Mouse (Mus musculus) forebrain, embryonic 14.5 days (tissue): ENCODE results near the gene Dync1li1. TPM values are rescaled to one million over a fixed set of nuclear protein-coding genes. Genes with fewer than 3 reads are reported as not detected.

ENCODE experiments used
- ATAC-seq: fragments of 200-750 bp; cut with Nextera tagmentation; 2 replicates; pipeline ENCODE4 v1.8.0; 2017; ENCODE audit warnings: mild to moderate bottlenecking, moderate library complexity
- DNase-seq: peaks from one replicate; pipeline ENCODE4 v3.0.0-alpha.2; 2015; ENCODE audit warnings: low spot score
- H3K27ac ChIP-seq: fragments of 300-500 bp; sonication (generic); 2 replicates; pipeline ENCODE4 v1.5.1; 2014; ENCODE audit warnings: low read depth, mild to moderate bottlenecking, control low read depth, low read length, moderate library complexity
- H3K27me3 ChIP-seq: fragments of 300-500 bp; sonication (generic); replicated peaks from 2 replicates; pipeline ENCODE4 v1.6.1; 2014; ENCODE audit warnings: low read length, control low read depth, mixed read lengths; ENCODE audit not compliant: control insufficient read depth, insufficient read depth
- H3K36me3 ChIP-seq: fragments of 300-500 bp; sonication (generic); 2 replicates; pipeline ENCODE4 v1.6.1; 2014; ENCODE audit warnings: low read length, control low read depth; ENCODE audit not compliant: control insufficient read depth, insufficient read depth
- H3K4me1 ChIP-seq: fragments of 300-500 bp; sonication (generic); 2 replicates; pipeline ENCODE4 v1.6.1; 2014; ENCODE audit warnings: antibody characterized with exemption, low read length, control low read depth; ENCODE audit not compliant: control insufficient read depth, insufficient read depth
- H3K4me2 ChIP-seq: fragments of 300-500 bp; sonication (generic); 2 replicates; pipeline ENCODE4 v1.6.1; 2014; ENCODE audit warnings: mild to moderate bottlenecking, control low read depth, low read length
- H3K4me3 ChIP-seq: fragments of 300-500 bp; sonication (generic); 2 replicates; pipeline ENCODE4 v1.5.1; 2014; ENCODE audit warnings: low read depth, low read length, control low read depth
- H3K9ac ChIP-seq: fragments of 300-500 bp; sonication (generic); 2 replicates; pipeline ENCODE4 v1.6.1; 2014; ENCODE audit warnings: mild to moderate bottlenecking, low read length, control low read depth, moderate library complexity
- H3K9me3 ChIP-seq: fragments of 300-500 bp; sonication (generic); replicated peaks from 2 replicates; pipeline ENCODE4 v1.6.1; 2016; ENCODE audit warnings: low read length, control low read depth, mixed read lengths; ENCODE audit not compliant: control insufficient read depth
- WGBS: fragments of 180-500 bp; shearing (Covaris S2); extraction: QIAGEN DNeasy Blood & Tissue Kit; methylation state at CpG from one replicate; pipeline ENCODE4 v1.1.7; 2014; 5-methylcytosine and 5-hydroxymethylcytosine counted together
- polyA plus RNA-seq: library from polyadenylated mRNA; unstranded; fragments of >200 nt; fragmentation: Nextera tagmentation; extraction: Ambion mirVana; gene quantifications from 2 replicates; pipeline ENCODE4 v1.2.1, GENCODE M21; 2014

The Dync1li1 gene
- polyA plus RNA-seq, 1 experiment from 2014 or later: 71.7 TPM

GRCm38 (mm10) chr9:114761848-114762247, 73.3 kb downstream of the Dync1li1 start:
- H3K27me3 ChIP-seq: no peaks in the 10 kb centered on the region
- no peak for DNase-seq
- ATAC-seq: no peak
- H3K4me3 ChIP-seq: no peak overlapping the region
- H3K27ac ChIP-seq: no peak overlapping the region
- no peak overlapping the region for H3K4me2 ChIP-seq
- WGBS: 74% methylated on average over 11 of the region's 11 CpGs
- H3K36me3 ChIP-seq: no peaks in the 10 kb centered on the region
- H3K4me1 ChIP-seq: peaks cover 7% of the 10 kb centered on the region
- H3K9ac ChIP-seq: no peak overlapping the region
- no peaks in the 10 kb centered on the region for H3K9me3 ChIP-seq

- DNase-seq (peak; percentile 56), ATAC-seq (no peak)
- Histone ChIP-seq H3K27me3 (no peaks in the 10 kb centered on the region), H3K27ac (no peak overlapping the region), H3K4me2 (no peak overlapping the region), H3K36me3 (no peaks in the 10 kb centered on the region), H3K4me3 (no peak overlapping the region), H3K4me1 (peaks cover 10% of the 10 kb centered on the region), H3K9me3 (no peaks in the 10 kb centered on the region), H3K9ac (no peak overlapping the region)
- 56% methylated on average over 13 of the region's 13 CpGs for WGBS
Observed at GRCm38 (mm10) chr9:114763341-114763740, 74.8 kb downstream of the Dync1li1 start.

- 28% methylated on average over 13 of the region's 13 CpGs for WGBS
- peak; percentile 89 for DNase-seq
- H3K4me3 ChIP-seq: no peak overlapping the region
- H3K27ac ChIP-seq: peak overlapping the region; percentile 33; the same call in 1 of the 2 replicates
- no peak overlapping the region; the same call in 1 of the 2 replicates for H3K9ac ChIP-seq
- no peak overlapping the region for H3K4me2 ChIP-seq
- no peaks in the 10 kb centered on the region for H3K27me3 ChIP-seq
- H3K9me3 ChIP-seq: no peaks in the 10 kb centered on the region
- peaks cover 7% of the 10 kb centered on the region for H3K4me1 ChIP-seq
- peak; percentile 84 for ATAC-seq
- H3K36me3 ChIP-seq: no peaks in the 10 kb centered on the region
Observed at GRCm38 (mm10) chr9:114767030-114767429, 78.4 kb downstream of the Dync1li1 start.

- DNase-seq (no peak), ATAC-seq (no peak)
- no peak overlapping the region for H3K4me3 ChIP-seq
- H3K9me3 ChIP-seq: no peaks in the 10 kb centered on the region
- 80% methylated on average over 2 of the region's 2 CpGs for WGBS
- H3K27me3 ChIP-seq: no peaks in the 10 kb centered on the region
- H3K4me1 ChIP-seq: peaks cover 7% of the 10 kb centered on the region
- H3K9ac ChIP-seq: no peak overlapping the region
- no peaks in the 10 kb centered on the region for H3K36me3 ChIP-seq
- H3K4me2 ChIP-seq: no peak overlapping the region
- H3K27ac ChIP-seq: no peak overlapping the region; the same call in 1 of the 2 replicates
Observed at GRCm38 (mm10) chr9:114767507-114767906, 78.9 kb downstream of the Dync1li1 start.

GRCm38 (mm10) chr9:114768066-114768465, 79.5 kb downstream of the Dync1li1 start:
- WGBS: 62% methylated on average over 10 of the region's 10 CpGs
- DNase-seq: no peak
- H3K27me3 ChIP-seq: no peaks in the 10 kb centered on the region

GRCm38 (mm10) chr9:114770224-114770623, 81.6 kb downstream of the Dync1li1 start:
- Histone ChIP-seq H3K9me3 (no peaks in the 10 kb centered on the region), H3K27me3 (no peaks in the 10 kb centered on the region), H3K36me3 (no peaks in the 10 kb centered on the region), H3K27ac (no peak overlapping the region), H3K4me1 (peaks cover 7% of the 10 kb centered on the region), H3K4me3 (no peak overlapping the region), H3K4me2 (no peak overlapping the region), H3K9ac (no peak overlapping the region)
- 91% methylated on average over 4 of the region's 4 CpGs for WGBS
- DNase-seq: no peak
- no peak for ATAC-seq

More at GRCm38 (mm10) chr9:114768066-114768465, 79.5 kb downstream of the Dync1li1 start:
- no peak overlapping the region for H3K27ac ChIP-seq
- no peaks in the 10 kb centered on the region for H3K9me3 ChIP-seq
- H3K4me3 ChIP-seq: no peak overlapping the region
- H3K4me1 ChIP-seq: peaks cover 7% of the 10 kb centered on the region
- no peaks in the 10 kb centered on the region for H3K36me3 ChIP-seq
- ATAC-seq: no peak
- H3K4me2 ChIP-seq: no peak overlapping the region
- no peak overlapping the region for H3K9ac ChIP-seq

- Histone ChIP-seq H3K36me3 (no peaks in the 10 kb centered on the region), H3K27ac (no peak overlapping the region), H3K4me3 (no peak overlapping the region), H3K27me3 (no peaks in the 10 kb centered on the region), H3K9me3 (no peaks in the 10 kb centered on the region), H3K9ac (no peak overlapping the region), H3K4me1 (peaks cover 6% of the 10 kb centered on the region), H3K4me2 (no peak overlapping the region)
- ATAC-seq (no peak), DNase-seq (no peak)
- 88% methylated on average over 7 of the region's 7 CpGs for WGBS
Observed at GRCm38 (mm10) chr9:114771565-114771964, 83.0 kb downstream of the Dync1li1 start.

Other genes with a start within 250 kb of the Dync1li1 start
- not detected in 2 replicates for gene Ccr4, start 183.9 kb upstream of the Dync1li1 start, polyA plus RNA-seq
- gene C130032M10Rik, start 173.1 kb upstream of the Dync1li1 start, polyA plus RNA-seq: not detected in 2 replicates
- 0.04 and 0.05 TPM in 2 replicates for gene Trim71, start 124.4 kb upstream of the Dync1li1 start, polyA plus RNA-seq
- gene Cnot10, start 48.6 kb upstream of the Dync1li1 start, polyA plus RNA-seq: 54.6 and 55.1 TPM in 2 replicates
- gene Cmtm6, start 42.3 kb downstream of the Dync1li1 start, polyA plus RNA-seq: 23.9 and 26.1 TPM in 2 replicates
- gene Cmtm7, start 93.1 kb downstream of the Dync1li1 start, polyA plus RNA-seq: 16.5 and 25.6 TPM in 2 replicates
- 8.7 and 9.5 TPM in 2 replicates for gene Cmtm8, start 155.4 kb downstream of the Dync1li1 start, polyA plus RNA-seq
- 10.6 and 14.1 TPM in 2 replicates for gene Gpd1l, start 245.2 kb downstream of the Dync1li1 start, polyA plus RNA-seq